ENCODE assay signal across 8 mouse cellular contexts in genomic region chr9:49110476-49111220, GRCm38 (mm10). TPM values are rescaled to one million over a fixed set of nuclear protein-coding genes. Genes with fewer than 3 reads are reported as not detected.
DNase-seq lines count a peak whose midpoint lies in the region; ATAC-seq and TF ChIP-seq lines count a peak whose summit lies in the region.
"Had no signal": no experiment of that assay in that cellular context is flagged by ENCODE, and none has a peak within 500 bp of the region (broad histone marks: within the 10 kb centered on the region; RNA-seq: fewer than 3 reads in every experiment).

No protein-coding gene starts in this region.

- no peak overlapping the region for H3K4me3 ChIP-seq in lung, embryonic 14.5 days (ENCODE audit: low read depth, low read length)
- H3K4me3 ChIP-seq in lung, adult 2 months (replicated peaks; ENCODE audit: extremely low read depth, low read depth, low read length), result no peak overlapping the region
- H3K4me3 ChIP-seq in intestine, embryonic 15.5 days (replicated peaks), result no peak overlapping the region
- H3K4me3 ChIP-seq in lung, embryonic 15.5 days, result no peak overlapping the region
- H3K4me3 ChIP-seq in stomach, embryonic 16.5 days (replicated peaks; ENCODE audit: low read length), result no peak overlapping the region

- peak; percentile 95 for DNase-seq in lung, embryonic 14.5 days
- DNase-seq in lung, adult 2 months, result no peak
- no peak for DNase-seq in B cell, adult 2 months
- DNase-seq in c-Kit-positive CD71-positive TER-119-positive erythroid progenitor cells, embryonic 14.5 days (ENCODE audit: low spot score), result no peak

- H3K27me3 ChIP-seq in lung, embryonic 14.5 days (ENCODE audit: insufficient read depth, low read length), result no peaks in the 10 kb centered on the region
- H3K27me3 ChIP-seq in intestine, embryonic 15.5 days (replicated peaks), result no peaks in the 10 kb centered on the region
- H3K27me3 ChIP-seq in lung, embryonic 15.5 days, result no peaks in the 10 kb centered on the region
- no peaks in the 10 kb centered on the region for H3K27me3 ChIP-seq in stomach, embryonic 16.5 days (ENCODE audit: control insufficient read depth, insufficient read depth, low read length)

- H3K27ac ChIP-seq in lung, embryonic 14.5 days (ENCODE audit: low read depth), result peak overlapping the region; percentile 85
- H3K27ac ChIP-seq in intestine, embryonic 15.5 days, result peak overlapping the region; percentile 54
- peak overlapping the region; percentile 82 for H3K27ac ChIP-seq in lung, embryonic 15.5 days
- peak overlapping the region; percentile 43 for H3K27ac ChIP-seq in stomach, embryonic 16.5 days (ENCODE audit: low read length)

- peak; percentile 91 for ATAC-seq in lung, embryonic 14.5 days (ENCODE audit: insufficient read depth)
- peak; percentile 55; the same call in 1 of the 2 replicates for ATAC-seq in intestine, embryonic 15.5 days
- ATAC-seq in lung, embryonic 15.5 days (ENCODE audit: borderline replicate concordance, extremely low read depth, low FRiP score, low TSS enrichment), result peak; percentile 87
- ATAC-seq in stomach, embryonic 16.5 days (ENCODE audit: insufficient read depth, low FRiP score), result peak; percentile 82

- no peak overlapping the region for H3K4me2 ChIP-seq in lung, embryonic 14.5 days
- H3K4me2 ChIP-seq in intestine, embryonic 15.5 days (replicated peaks), result no peak overlapping the region
- H3K4me2 ChIP-seq in lung, embryonic 15.5 days, result no peak overlapping the region
- no peak overlapping the region for H3K4me2 ChIP-seq in stomach, embryonic 16.5 days (ENCODE audit: low read depth, low read length)

- no peak for TF ChIP-seq POLR2A in lung, adult 2 months (IDR thresholded peaks at IDR 0.05; ENCODE audit: borderline replicate concordance, extremely low read depth, low read depth, low read length)

- H3K4me1 ChIP-seq in lung, embryonic 14.5 days (ENCODE audit: insufficient read depth), result peaks cover 12% of the 10 kb centered on the region; the same call in 1 of the 2 replicates
- H3K4me1 ChIP-seq in lung, adult 2 months (ENCODE audit: control insufficient read depth, insufficient read depth, low read length), result no peaks in the 10 kb centered on the region
- peaks cover 4% of the 10 kb centered on the region; the same call in 1 of the 2 replicates for H3K4me1 ChIP-seq in intestine, embryonic 15.5 days (replicated peaks)
- peaks cover 23% of the 10 kb centered on the region; the same call in 1 of the 2 replicates for H3K4me1 ChIP-seq in lung, embryonic 15.5 days
- H3K4me1 ChIP-seq in stomach, embryonic 16.5 days (ENCODE audit: control insufficient read depth, insufficient read depth, low read length), result peaks cover 7% of the 10 kb centered on the region; the same call in 1 of the 2 replicates

- no peak overlapping the region for H3K9ac ChIP-seq in lung, embryonic 14.5 days
- no peak overlapping the region for H3K9ac ChIP-seq in intestine, embryonic 15.5 days
- H3K9ac ChIP-seq in lung, embryonic 15.5 days, result no peak overlapping the region
- no peak overlapping the region for H3K9ac ChIP-seq in stomach, embryonic 16.5 days (ENCODE audit: low read length)

- no peaks in the 10 kb centered on the region for H3K9me3 ChIP-seq in lung, embryonic 14.5 days (ENCODE audit: low read depth, low read length)
- H3K9me3 ChIP-seq in intestine, embryonic 15.5 days, result no peaks in the 10 kb centered on the region
- no peaks in the 10 kb centered on the region for H3K9me3 ChIP-seq in lung, embryonic 15.5 days
- no peaks in the 10 kb centered on the region for H3K9me3 ChIP-seq in stomach, embryonic 16.5 days (replicated peaks; ENCODE audit: control insufficient read depth, low read length)

- no peaks in the 10 kb centered on the region for H3K36me3 ChIP-seq in lung, embryonic 14.5 days (ENCODE audit: insufficient read depth)
- no peaks in the 10 kb centered on the region for H3K36me3 ChIP-seq in intestine, embryonic 15.5 days
- H3K36me3 ChIP-seq in lung, embryonic 15.5 days, result no peaks in the 10 kb centered on the region
- no peaks in the 10 kb centered on the region for H3K36me3 ChIP-seq in stomach, embryonic 16.5 days (ENCODE audit: control insufficient read depth, insufficient read depth, low read length)

- TF ChIP-seq CTCF in lung, embryonic 14.5 days (IDR thresholded peaks at IDR 0.05; ENCODE audit: low read depth), result no peak; the same call in 1 of the 2 replicates
- no peak for TF ChIP-seq CTCF in lung, adult 2 months (IDR thresholded peaks at IDR 0.05; ENCODE audit: insufficient read depth, low read length)

- WGBS in lung, embryonic 14.5 days, result 31% methylated on average over 6 of the region's 6 CpGs
- WGBS in lung, adult 2 months, result 63% methylated on average over 6 of the region's 6 CpGs
- WGBS in intestine, embryonic 15.5 days, result 46% methylated on average over 6 of the region's 6 CpGs
- WGBS in lung, embryonic 15.5 days, result 29% methylated on average over 6 of the region's 6 CpGs
- 34% methylated on average over 6 of the region's 6 CpGs for WGBS in stomach, embryonic 16.5 days

RNA-seq across cellular contexts. Expression of gene Tmprss5, which starts 29.6 kb away (rescaled TPM):
- polyA plus RNA-seq in lung, embryonic 14.5 days (2014; fragmentation: Nextera tagmentation; extraction: Ambion mirVana), result 0.34 and 0.47 TPM in 2 replicates
- polyA plus RNA-seq in lung, adult 2 months (2012; rRNA removed), result 1.3 and 1.6 TPM in 2 replicates
- 0.90 and 1.2 TPM in 2 replicates for polyA plus RNA-seq in intestine, embryonic 15.5 days (2015; fragmentation: Nextera tagmentation; extraction: Ambion mirVana)
- 0.67 and 0.81 TPM in 2 replicates for polyA plus RNA-seq in lung, embryonic 15.5 days (2015; fragmentation: Nextera tagmentation; extraction: Ambion mirVana)
- 4.5 and 4.8 TPM in 2 replicates for polyA plus RNA-seq in stomach, embryonic 16.5 days (2015; fragmentation: Nextera tagmentation; extraction: Ambion mirVana)
- polyA plus RNA-seq: liver, embryonic 16.5 days had no signal

RNA-seq across cellular contexts. Expression of gene Zw10, which starts 55.2 kb away (rescaled TPM):
- polyA plus RNA-seq in lung, embryonic 14.5 days (2014; fragmentation: Nextera tagmentation; extraction: Ambion mirVana), result 50.7 and 53.4 TPM in 2 replicates
- 8.7 and 13.8 TPM in 2 replicates for polyA plus RNA-seq in lung, adult 2 months (2012; rRNA removed)
- polyA plus RNA-seq in intestine, embryonic 15.5 days (2015; fragmentation: Nextera tagmentation; extraction: Ambion mirVana), result 27.4 and 30.4 TPM in 2 replicates
- polyA plus RNA-seq in lung, embryonic 15.5 days (2015; fragmentation: Nextera tagmentation; extraction: Ambion mirVana), result 42.3 and 43.4 TPM in 2 replicates
- polyA plus RNA-seq in stomach, embryonic 16.5 days (2015; fragmentation: Nextera tagmentation; extraction: Ambion mirVana), result 34.9 and 35.9 TPM in 2 replicates
